Mouse (Mus musculus) lung, adult 2 months (tissue): ENCODE results near the gene Lmod2.

Source experiments
- CTCF ChIP-seq: fragments of 200-500 bp; IDR thresholded peaks from 2 replicates; pipeline ENCODE4 v1.5.1; 2011; ENCODE audit warnings: mild to moderate bottlenecking, low read length, control low read depth; ENCODE audit not compliant: insufficient read depth
- POLR2A ChIP-seq: fragments of 200-500 bp; IDR thresholded peaks from 2 replicates; pipeline ENCODE4 v1.6.1; 2011; ENCODE audit warnings: low read depth, mild to moderate bottlenecking, control low read depth, low read length, borderline replicate concordance; ENCODE audit errors: extremely low read depth

DNA sequence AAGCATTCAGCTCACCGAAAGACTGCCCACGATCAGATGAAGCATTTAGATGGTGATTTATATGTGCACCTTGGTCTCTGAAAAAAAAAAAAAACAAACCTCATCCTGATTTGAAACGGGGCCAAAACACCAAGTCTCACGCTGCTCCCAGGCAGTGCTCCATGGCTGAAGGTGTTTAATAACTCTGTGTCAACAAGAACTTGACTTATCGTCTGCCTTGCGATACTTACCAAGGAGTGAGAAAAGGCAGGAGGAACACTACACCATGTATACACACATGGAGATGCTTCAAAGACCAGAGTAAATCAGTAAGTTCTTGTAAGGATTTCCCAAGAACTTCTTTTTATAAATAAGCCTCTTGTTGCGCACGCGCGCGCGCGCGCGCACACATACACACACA, 10.0 kb downstream of the Lmod2 start:
- TF ChIP-seq POLR2A, result no peak
- TF ChIP-seq CTCF, result no peak
